Mouse (Mus musculus): ENCODE results near the gene Trp53bp2. TPM values are rescaled to one million over a fixed set of nuclear protein-coding genes. Genes with fewer than 3 reads are reported as not detected.

Gene Trp53bp2
- polyA plus RNA-seq, 1 experiment from 2014 or later = 21.2 TPM

DNA sequence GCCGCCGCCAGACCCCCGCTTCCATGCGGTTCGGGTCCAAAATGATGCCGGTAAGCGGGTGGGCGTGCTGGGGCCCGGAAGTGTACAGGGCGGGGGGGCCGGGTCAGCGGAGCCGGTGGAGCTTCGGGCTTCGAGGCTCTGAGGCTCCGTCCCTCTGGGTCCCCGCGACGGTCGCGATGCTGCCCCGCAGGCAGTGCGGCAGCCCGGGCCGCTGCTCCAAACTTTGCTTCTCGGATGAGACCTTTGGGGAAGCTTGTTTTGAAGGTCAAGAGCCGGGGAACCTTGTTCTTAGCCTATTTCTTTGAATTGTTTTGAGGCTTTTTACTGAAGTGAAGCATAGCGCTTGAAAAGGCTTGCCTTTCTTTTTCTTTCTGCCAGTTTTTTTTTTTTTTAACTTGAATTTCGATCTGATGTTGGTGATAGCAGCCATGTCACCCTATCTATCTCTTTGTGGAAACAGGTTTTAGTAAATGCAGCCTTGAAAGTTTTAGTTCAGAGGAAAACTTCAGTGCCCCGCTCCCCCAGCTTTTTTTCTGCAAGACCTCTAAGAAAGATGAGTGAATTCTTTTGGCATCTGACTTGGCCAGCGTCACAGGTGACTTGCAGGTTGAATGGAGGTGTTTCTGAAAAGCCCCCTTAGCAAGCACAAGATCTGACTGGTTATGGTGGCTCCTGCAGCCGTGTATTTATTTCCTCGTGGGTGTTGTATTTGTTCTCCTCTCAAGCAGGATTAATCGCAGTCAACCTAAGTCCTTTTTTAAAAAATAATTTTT lies 615 bp downstream of the Trp53bp2 start:
- Histone ChIP-seq H3K4me2 (peak overlapping the region; percentile 56), H3K27ac (peak overlapping the region; percentile 90), H3K4me1 (peaks cover 40% of the 10 kb centered on the region), H3K36me3 (no peaks in the 10 kb centered on the region), H3K4me3 (peak overlapping the region; percentile 90), H3K27me3 (no peaks in the 10 kb centered on the region), H3K9me3 (no peaks in the 10 kb centered on the region), H3K9ac (peak overlapping the region; percentile 93)
- peak; percentile 69; the same call in 1 of the 2 replicates for ATAC-seq (ENCODE audit: borderline replicate concordance, extremely low read depth, low FRiP score, low TSS enrichment)
- 1% methylated on average over 34 of the region's 34 CpGs for WGBS

DNA sequence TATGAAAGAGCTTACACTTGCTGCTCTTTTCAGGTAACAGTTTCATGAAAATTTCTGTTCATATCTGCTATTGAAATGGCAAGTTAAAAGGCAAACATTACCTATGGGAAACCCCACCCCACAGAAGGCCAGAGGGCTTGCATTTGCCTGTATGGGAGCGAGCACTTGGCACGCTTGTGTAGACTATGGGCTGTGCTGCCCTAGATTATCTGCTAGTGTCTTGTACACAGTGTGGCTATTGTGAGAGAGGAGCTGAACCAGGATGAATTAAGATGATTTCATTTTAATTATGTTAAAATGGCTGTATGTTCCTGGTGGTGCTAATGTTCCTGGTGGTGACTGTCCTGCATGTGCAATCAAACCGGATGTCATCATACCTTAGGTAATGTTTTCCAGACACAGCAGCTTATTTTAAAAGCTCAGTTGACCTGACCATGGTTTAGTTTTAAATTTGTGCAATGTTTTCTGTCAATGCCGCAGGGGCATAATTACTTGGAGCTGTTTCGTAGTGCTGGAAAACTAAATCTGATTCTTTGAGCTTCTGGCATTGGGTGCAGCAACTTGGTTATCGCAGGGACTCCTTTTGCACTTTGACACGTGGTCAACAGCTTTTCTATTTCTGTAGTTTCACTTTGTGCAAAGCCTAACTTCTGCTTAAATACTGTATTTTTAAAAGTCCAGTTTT lies 3.8 kb downstream of the Trp53bp2 start:
- Histone ChIP-seq H3K4me3 (no peak overlapping the region), H3K9ac (no peak overlapping the region), H3K4me2 (no peak overlapping the region), H3K9me3 (no peaks in the 10 kb centered on the region), H3K4me1 (peaks cover 40% of the 10 kb centered on the region), H3K27ac (no peak overlapping the region), H3K36me3 (no peaks in the 10 kb centered on the region), H3K27me3 (no peaks in the 10 kb centered on the region)
- WGBS = 75% methylated on average over 7 of the region's 7 CpGs
- ATAC-seq (ENCODE audit: borderline replicate concordance, extremely low read depth, low FRiP score, low TSS enrichment) = no peak

- Histone ChIP-seq H3K27ac (no peak overlapping the region), H3K9me3 (no peaks in the 10 kb centered on the region), H3K36me3 (no peaks in the 10 kb centered on the region), H3K9ac (no peak overlapping the region), H3K4me1 (peaks cover 13% of the 10 kb centered on the region; the same call in 1 of the 2 replicates), H3K4me2 (no peak overlapping the region), H3K4me3 (no peak overlapping the region), H3K27me3 (no peaks in the 10 kb centered on the region)
- no peak for ATAC-seq (ENCODE audit: borderline replicate concordance, extremely low read depth, low FRiP score, low TSS enrichment)
- 73% methylated on average over 3 of the region's 3 CpGs for WGBS
Observed at GRCm38 (mm10) chr1:182419481-182419880, 10.5 kb downstream of the Trp53bp2 start.

DNA sequence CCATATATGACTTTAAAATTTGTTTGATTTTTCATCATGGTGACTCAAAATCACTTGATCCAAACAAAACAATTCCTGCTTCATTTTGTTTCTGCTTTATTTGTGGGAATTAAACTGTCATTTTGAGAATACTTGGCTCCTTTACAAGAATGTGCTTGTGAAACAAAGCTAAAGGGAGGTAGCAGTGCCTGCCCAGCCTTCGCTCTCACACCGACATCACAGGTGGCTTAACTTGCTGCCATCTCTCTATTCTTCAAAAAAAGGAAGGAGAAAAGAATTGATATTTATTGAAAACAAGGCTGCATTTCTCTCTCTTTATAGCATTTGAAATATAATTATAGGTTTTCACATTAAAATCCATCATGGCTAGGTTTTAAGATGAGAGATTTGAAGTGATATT lies 15.3 kb downstream of the Trp53bp2 start:
- Histone ChIP-seq H3K9me3 (no peaks in the 10 kb centered on the region), H3K4me3 (no peak overlapping the region), H3K4me2 (no peak overlapping the region), H3K9ac (no peak overlapping the region), H3K36me3 (no peaks in the 10 kb centered on the region), H3K27me3 (no peaks in the 10 kb centered on the region), H3K4me1 (peaks cover 14% of the 10 kb centered on the region), H3K27ac (no peak overlapping the region)
- 55% methylated on average over 2 of the region's 2 CpGs for WGBS
- no peak for ATAC-seq (ENCODE audit: borderline replicate concordance, extremely low read depth, low FRiP score, low TSS enrichment)

GRCm38 (mm10) chr1:182425176-182425575 lies 16.2 kb downstream of the Trp53bp2 start:
- H3K27me3 ChIP-seq = no peaks in the 10 kb centered on the region
- no peak overlapping the region for H3K4me2 ChIP-seq
- no peak overlapping the region for H3K9ac ChIP-seq
- no peak overlapping the region for H3K27ac ChIP-seq
- WGBS = 71% methylated on average over 3 of the region's 3 CpGs
- H3K4me3 ChIP-seq = no peak overlapping the region
- ATAC-seq (ENCODE audit: borderline replicate concordance, extremely low read depth, low FRiP score, low TSS enrichment) = no peak
- H3K36me3 ChIP-seq = 0 out of 2 replicates have a peak, but pooled peaks cover 1% of the 10 kb centered on the region
- no peaks in the 10 kb centered on the region for H3K9me3 ChIP-seq
- peaks cover 14% of the 10 kb centered on the region for H3K4me1 ChIP-seq

GRCm38 (mm10) chr1:182426444-182426843 lies 17.5 kb downstream of the Trp53bp2 start:
- no peak overlapping the region for H3K9ac ChIP-seq
- ATAC-seq (ENCODE audit: borderline replicate concordance, extremely low read depth, low FRiP score, low TSS enrichment) = no peak
- no peaks in the 10 kb centered on the region for H3K27me3 ChIP-seq
- H3K27ac ChIP-seq = no peak overlapping the region
- H3K36me3 ChIP-seq = peaks cover 7% of the 10 kb centered on the region; the same call in 1 of the 2 replicates
- 38% methylated on average over 2 of the region's 2 CpGs for whole genome bisulfite sequencing
- H3K4me1 ChIP-seq = peaks cover 14% of the 10 kb centered on the region
- no peaks in the 10 kb centered on the region for H3K9me3 ChIP-seq
- H3K4me3 ChIP-seq = no peak overlapping the region
- no peak overlapping the region for H3K4me2 ChIP-seq

DNA sequence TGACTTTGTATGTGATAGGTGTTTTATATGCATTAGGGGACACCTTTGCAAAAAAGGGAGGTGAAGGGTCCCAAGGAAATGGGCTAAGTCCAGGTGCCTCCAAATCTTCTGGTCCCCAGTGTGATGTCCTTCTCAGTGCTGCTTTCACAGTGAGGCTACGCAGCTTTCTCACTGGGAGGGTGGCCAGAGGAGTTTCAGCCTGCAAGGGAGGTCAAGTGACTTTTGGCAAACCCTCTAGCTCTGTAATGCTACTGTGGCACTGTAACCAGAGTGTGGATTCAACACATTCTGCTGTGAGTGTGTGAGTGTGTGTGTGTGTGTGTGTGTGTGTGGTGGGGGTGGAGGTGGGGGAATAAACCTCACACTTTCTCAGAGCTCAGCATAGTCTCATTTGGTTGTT lies 18.5 kb downstream of the Trp53bp2 start:
- no peak for ATAC-seq (ENCODE audit: borderline replicate concordance, extremely low read depth, low FRiP score, low TSS enrichment)
- peaks cover 17% of the 10 kb centered on the region for H3K36me3 ChIP-seq
- no peaks in the 10 kb centered on the region for H3K9me3 ChIP-seq
- H3K27ac ChIP-seq = no peak overlapping the region
- H3K4me2 ChIP-seq = no peak overlapping the region
- no peak overlapping the region for H3K9ac ChIP-seq
- peaks cover 14% of the 10 kb centered on the region for H3K4me1 ChIP-seq
- H3K27me3 ChIP-seq = no peaks in the 10 kb centered on the region
- H3K4me3 ChIP-seq = no peak overlapping the region
- WGBS = 52% methylated on average over 1 of the region's 1 CpGs

DNA sequence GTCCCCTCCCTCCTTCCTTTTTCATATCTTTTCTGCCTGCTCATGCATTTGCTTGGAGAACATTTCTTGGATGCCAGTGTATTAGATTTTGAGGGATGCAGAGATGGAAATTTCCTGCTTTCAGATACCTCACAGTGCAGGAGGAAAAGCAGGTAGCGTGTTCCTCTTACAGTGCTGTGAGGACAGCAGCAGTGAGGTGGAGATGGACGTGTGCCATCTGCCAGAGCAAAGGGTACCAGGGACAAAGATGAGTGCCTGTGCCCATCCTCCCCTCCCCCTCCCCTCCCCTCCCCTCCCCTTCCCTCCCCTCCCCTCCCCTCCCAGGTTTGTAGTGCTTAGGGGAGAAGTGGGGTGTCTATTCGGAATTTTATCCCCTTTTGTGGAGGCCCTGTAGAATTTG lies 20.9 kb downstream of the Trp53bp2 start:
- Histone ChIP-seq H3K27ac (no peak overlapping the region), H3K4me1 (peaks cover 14% of the 10 kb centered on the region), H3K4me2 (no peak overlapping the region), H3K4me3 (no peak overlapping the region), H3K27me3 (no peaks in the 10 kb centered on the region), H3K9ac (no peak overlapping the region), H3K36me3 (peaks cover 28% of the 10 kb centered on the region), H3K9me3 (no peaks in the 10 kb centered on the region)
- 70% methylated on average over 3 of the region's 3 CpGs for WGBS
- no peak for ATAC-seq (ENCODE audit: borderline replicate concordance, extremely low read depth, low FRiP score, low TSS enrichment)

DNA sequence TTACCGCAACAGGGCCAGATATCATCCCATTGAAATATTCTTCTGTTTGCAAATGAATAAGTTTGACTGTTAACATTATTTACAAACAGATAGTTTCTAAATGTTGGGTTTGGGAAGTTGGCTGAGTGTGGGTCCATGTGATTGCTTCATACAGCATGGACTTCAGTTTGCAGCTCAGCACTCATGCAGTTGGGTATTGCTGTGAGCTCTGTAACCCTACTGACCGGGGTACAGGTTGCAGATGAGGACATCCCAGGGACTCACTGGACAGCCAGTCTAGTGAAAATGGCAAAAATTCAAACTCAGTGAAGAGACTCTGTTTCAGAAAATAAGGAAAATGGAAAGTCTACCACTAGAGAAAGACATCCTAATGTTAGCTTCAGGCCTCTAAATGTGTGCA lies 21.7 kb downstream of the Trp53bp2 start:
- Histone ChIP-seq H3K4me3 (no peak overlapping the region), H3K27me3 (no peaks in the 10 kb centered on the region), H3K36me3 (peaks cover 34% of the 10 kb centered on the region), H3K4me1 (peaks cover 13% of the 10 kb centered on the region), H3K27ac (no peak overlapping the region), H3K9me3 (no peaks in the 10 kb centered on the region), H3K4me2 (no peak overlapping the region), H3K9ac (no peak overlapping the region)
- no peak for ATAC-seq (ENCODE audit: borderline replicate concordance, extremely low read depth, low FRiP score, low TSS enrichment)
- 97% methylated on average over 2 of the region's 2 CpGs for WGBS

DNA sequence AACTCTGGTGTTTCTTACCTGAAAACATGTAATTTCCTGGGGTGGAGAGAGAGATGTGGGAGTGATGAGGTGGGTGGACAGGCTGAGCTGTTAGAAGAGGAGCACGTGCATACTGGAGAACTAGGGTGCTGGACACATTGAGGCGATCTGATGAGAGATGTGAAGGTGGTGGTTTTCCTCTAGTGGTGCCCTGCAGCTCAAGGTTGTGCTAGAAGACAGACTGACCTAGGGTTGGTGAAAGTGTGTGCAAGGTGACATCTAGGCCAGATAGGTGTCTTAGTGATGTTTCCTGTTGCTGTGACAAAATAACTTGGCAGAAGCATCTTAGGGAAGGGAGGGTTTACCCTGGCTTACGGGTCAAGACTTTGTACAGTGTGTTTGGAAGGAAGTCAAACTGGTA lies 23.1 kb downstream of the Trp53bp2 start:
- no peak overlapping the region for H3K4me3 ChIP-seq
- H3K9me3 ChIP-seq = no peaks in the 10 kb centered on the region
- H3K27ac ChIP-seq = no peak overlapping the region
- ATAC-seq (ENCODE audit: borderline replicate concordance, extremely low read depth, low FRiP score, low TSS enrichment) = no peak
- peaks cover 5% of the 10 kb centered on the region; the same call in 1 of the 2 replicates for H3K4me1 ChIP-seq
- peaks cover 45% of the 10 kb centered on the region for H3K36me3 ChIP-seq
- H3K27me3 ChIP-seq = no peaks in the 10 kb centered on the region
- 90% methylated on average over 3 of the region's 3 CpGs for WGBS
- no peak overlapping the region for H3K9ac ChIP-seq
- no peak overlapping the region for H3K4me2 ChIP-seq

GRCm38 (mm10) chr1:182436746-182437145 lies 27.8 kb downstream of the Trp53bp2 start:
- 71% methylated on average over 5 of the region's 5 CpGs for WGBS
- Histone ChIP-seq H3K27me3 (no peaks in the 10 kb centered on the region), H3K4me1 (peaks cover 8% of the 10 kb centered on the region; the same call in 1 of the 2 replicates), H3K9me3 (no peaks in the 10 kb centered on the region), H3K27ac (no peak overlapping the region), H3K9ac (no peak overlapping the region), H3K36me3 (peaks cover 57% of the 10 kb centered on the region), H3K4me2 (no peak overlapping the region), H3K4me3 (no peak overlapping the region)
- ATAC-seq (ENCODE audit: borderline replicate concordance, extremely low read depth, low FRiP score, low TSS enrichment) = no peak

DNA sequence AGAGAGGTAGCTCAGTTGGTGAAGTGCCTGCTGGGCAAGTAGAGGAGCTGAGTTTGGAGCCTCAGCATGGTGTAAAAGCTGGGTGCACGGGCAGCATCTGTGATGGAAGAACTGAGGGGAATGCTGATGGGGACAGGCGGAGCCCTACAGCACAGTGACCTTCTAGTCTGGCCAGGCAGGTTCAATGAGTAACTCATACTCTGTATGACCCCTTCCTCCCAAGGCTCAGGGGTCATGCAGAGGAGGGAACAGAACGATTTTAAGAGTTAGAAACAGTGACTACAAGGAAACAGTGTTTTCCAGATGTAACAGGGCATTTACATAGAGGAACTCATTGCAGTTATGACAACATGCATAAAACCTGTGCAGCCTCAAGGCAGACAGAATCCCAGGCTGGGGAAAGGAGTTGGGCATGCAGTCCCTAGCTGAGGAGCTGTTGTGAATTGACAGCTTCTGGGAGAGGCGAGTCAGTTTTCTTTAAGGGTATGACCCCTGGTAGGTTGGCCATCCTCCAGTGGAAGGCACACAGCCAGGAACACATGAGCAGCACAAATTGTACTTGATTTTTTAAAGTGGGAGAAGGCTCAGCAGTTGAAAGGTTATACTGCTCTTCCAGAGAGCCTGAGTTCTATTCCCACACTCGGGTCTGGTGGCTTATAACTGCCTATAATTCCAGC lies 30.7 kb downstream of the Trp53bp2 start:
- H3K9ac ChIP-seq = no peak overlapping the region
- no peaks in the 10 kb centered on the region for H3K9me3 ChIP-seq
- no peak overlapping the region for H3K4me2 ChIP-seq
- ATAC-seq (ENCODE audit: borderline replicate concordance, extremely low read depth, low FRiP score, low TSS enrichment) = peak; percentile 67; the same call in 1 of the 2 replicates
- peaks cover 8% of the 10 kb centered on the region; the same call in 1 of the 2 replicates for H3K4me1 ChIP-seq
- no peak overlapping the region for H3K4me3 ChIP-seq
- H3K27ac ChIP-seq = 0 out of 2 replicates have a peak overlapping the region, but pooled peaks have one; percentile 5
- H3K36me3 ChIP-seq = peaks cover 65% of the 10 kb centered on the region
- WGBS = 59% methylated on average over 5 of the region's 5 CpGs
- H3K27me3 ChIP-seq = no peaks in the 10 kb centered on the region
